Mouse (Mus musculus) adrenal gland, postnatal 14 days (tissue): ENCODE data around the gene Cfl1. TPM values are rescaled to one million over a fixed set of nuclear protein-coding genes. Genes with fewer than 3 reads are reported as not detected.

Experiments used
- DNase-seq: peaks from one replicate; pipeline ENCODE4 v3.0.0; 2021; ENCODE audit warnings: mixed read lengths
- long read RNA-seq, 2 experiments: library from polyadenylated mRNA; stranded (forward); transcript quantifications; one replicate each; pipeline ENCODE4 v2.0.0; 2021
- total RNA-seq: library from RNA; stranded (reverse); gene quantifications from 2 replicates; pipeline ENCODE4 v1.2.3, GENCODE M21; 2021

Gene Cfl1
- 640 and 706 TPM in 2 replicates for total RNA-seq
- long read RNA-seq, experiment 1, transcript Cfl1-202 (4 exons, 2,354 nt), result major isoform, 426 of 580 reads
- long read RNA-seq, experiment 1, partial matches to known transcripts, result 9 of 580 reads
- long read RNA-seq, experiment 1, other reads (novel, unspliced or antisense), result 145 of 580 reads
- long read RNA-seq, experiment 2, transcript Cfl1-202 (4 exons, 2,354 nt), result major isoform, 269 of 461 reads
- long read RNA-seq, experiment 2, partial matches to known transcripts, result 5 of 461 reads
- long read RNA-seq, experiment 2, other reads (novel, unspliced or antisense), result 187 of 461 reads

- peak; percentile 97 for DNase-seq
Observed at GRCm38 (mm10) chr19:5490313-5490897, at the start of gene Cfl1. Gene Cfl1, plus strand, starts transcription at chr19:5490455.

GRCm38 (mm10) chr19:5444371-5444908, 45.8 kb upstream of the Cfl1 start:
- no peak for DNase-seq

- no peak for DNase-seq
Observed at GRCm38 (mm10) chr19:5444954-5445353, 45.3 kb upstream of the Cfl1 start.

GRCm38 (mm10) chr19:5445747-5446146, 44.5 kb upstream of the Cfl1 start:
- no peak for DNase-seq

- peak; percentile 81 for DNase-seq
Observed at GRCm38 (mm10) chr19:5447515-5448353, 42.5 kb upstream of the Cfl1 start, which contains the start of gene Fosl1. Gene Fosl1, plus strand, starts transcription at chr19:5447547.

- DNase-seq, result peak; percentile 62
Observed at GRCm38 (mm10) chr19:5448354-5449150, 41.7 kb upstream of the Cfl1 start.

GRCm38 (mm10) chr19:5449673-5450072, 40.6 kb upstream of the Cfl1 start:
- no peak for DNase-seq

GRCm38 (mm10) chr19:5451766-5452165, 38.5 kb upstream of the Cfl1 start:
- DNase-seq, result no peak

GRCm38 (mm10) chr19:5455037-5455436, 35.2 kb upstream of the Cfl1 start:
- DNase-seq, result no peak

- DNase-seq, result no peak
Observed at GRCm38 (mm10) chr19:5455568-5455967, 34.7 kb upstream of the Cfl1 start.

- DNase-seq, result peak; percentile 45
Observed at GRCm38 (mm10) chr19:5456241-5456921, 33.9 kb upstream of the Cfl1 start.

- DNase-seq, result peak; percentile 97
Observed at GRCm38 (mm10) chr19:5456922-5457745, 33.1 kb upstream of the Cfl1 start.

- peak; percentile 51 for DNase-seq
Observed at GRCm38 (mm10) chr19:5457746-5458442, 32.4 kb upstream of the Cfl1 start, which contains the start of gene Ccdc85b. Gene Ccdc85b, minus strand, starts transcription at chr19:5457894.

GRCm38 (mm10) chr19:5459019-5459418, 31.2 kb upstream of the Cfl1 start:
- no peak for DNase-seq

GRCm38 (mm10) chr19:5459896-5460295, 30.4 kb upstream of the Cfl1 start:
- DNase-seq, result no peak

- DNase-seq, result peak; percentile 94
Observed at GRCm38 (mm10) chr19:5460465-5460911, 29.8 kb upstream of the Cfl1 start, which contains the start of gene Fibp. Gene Fibp, plus strand, starts transcription at chr19:5460615.

GRCm38 (mm10) chr19:5461411-5461810, 28.8 kb upstream of the Cfl1 start:
- DNase-seq, result no peak

GRCm38 (mm10) chr19:5463212-5463611, 27.0 kb upstream of the Cfl1 start:
- DNase-seq, result no peak
